Mouse (Mus musculus) retina, embryonic 14.5 days (tissue): Measurements from ENCODE around the gene Ncl.

Experiments used
- DNase-seq: peaks from one replicate; pipeline ENCODE4 v3.0.0-alpha.2; 2015; ENCODE audit warnings: low spot score

Gene Ncl

DNA sequence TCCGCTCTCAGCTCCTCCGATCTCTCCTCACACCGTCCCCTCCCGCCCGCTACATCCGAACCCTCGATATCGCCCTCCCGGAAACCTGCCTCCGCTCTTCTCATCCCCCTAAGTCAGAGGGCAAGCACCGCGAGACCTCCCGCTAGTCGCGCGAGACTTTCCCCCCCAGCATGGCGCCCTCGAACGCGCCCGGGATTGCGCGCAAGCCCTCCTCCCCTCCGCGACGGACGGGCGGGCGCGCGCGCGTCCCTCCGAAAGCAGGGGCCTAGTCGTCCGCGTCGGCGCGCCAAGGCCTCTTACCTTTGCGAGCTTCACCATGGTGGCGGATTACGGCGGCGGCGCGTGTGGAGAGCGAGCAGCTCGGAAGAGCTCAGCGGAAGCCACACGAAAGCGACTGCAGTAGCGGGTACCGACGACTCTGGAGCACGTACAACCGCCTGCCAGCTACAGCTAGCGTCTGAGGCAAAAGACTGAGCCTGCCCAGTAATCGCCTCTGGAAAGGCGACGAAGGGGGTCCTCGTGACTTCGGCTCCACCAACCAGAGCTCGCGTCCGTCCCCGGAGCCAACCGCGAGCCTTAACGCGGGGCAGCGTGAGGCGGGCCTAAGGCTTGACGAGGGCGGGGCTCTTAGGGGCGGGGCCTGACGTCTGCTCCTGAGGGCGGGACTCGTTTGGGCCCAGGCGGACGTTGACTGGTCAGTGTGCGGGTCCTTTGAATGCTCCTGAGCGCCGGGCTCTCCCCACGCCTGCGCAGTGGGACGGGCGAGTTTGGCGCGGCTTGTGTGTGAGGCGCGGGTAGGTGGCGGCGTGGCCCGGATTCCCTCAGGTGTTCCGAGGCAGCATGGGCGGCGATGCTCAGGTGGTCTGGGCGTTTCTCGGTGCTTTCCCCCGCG, at the start of gene Ncl:
TSS of gene Ncl (minus strand) at position 495 of the 892 bp plus-strand sequence.
- DNase-seq: peak; percentile 99

DNA sequence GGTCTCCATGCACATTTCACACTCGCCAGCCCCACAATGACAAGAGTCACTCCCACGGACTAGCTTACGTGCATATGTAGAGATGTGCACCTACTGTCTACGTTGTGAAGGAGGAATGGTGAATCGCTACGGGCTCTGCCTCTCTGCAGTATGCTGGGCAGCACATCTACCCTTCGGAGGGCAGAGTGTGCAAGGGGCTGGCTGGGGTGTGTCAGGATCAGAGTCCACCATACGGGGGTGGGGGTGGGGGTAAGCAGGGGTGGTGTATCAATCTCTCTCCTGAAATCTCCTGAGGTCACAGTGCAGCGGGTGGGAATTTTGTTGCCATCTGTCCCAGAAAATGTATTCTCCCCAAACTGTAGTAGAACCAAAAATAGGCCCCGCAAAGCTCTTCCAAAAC, 49.3 kb upstream of the Ncl start:
- no peak for DNase-seq

DNA sequence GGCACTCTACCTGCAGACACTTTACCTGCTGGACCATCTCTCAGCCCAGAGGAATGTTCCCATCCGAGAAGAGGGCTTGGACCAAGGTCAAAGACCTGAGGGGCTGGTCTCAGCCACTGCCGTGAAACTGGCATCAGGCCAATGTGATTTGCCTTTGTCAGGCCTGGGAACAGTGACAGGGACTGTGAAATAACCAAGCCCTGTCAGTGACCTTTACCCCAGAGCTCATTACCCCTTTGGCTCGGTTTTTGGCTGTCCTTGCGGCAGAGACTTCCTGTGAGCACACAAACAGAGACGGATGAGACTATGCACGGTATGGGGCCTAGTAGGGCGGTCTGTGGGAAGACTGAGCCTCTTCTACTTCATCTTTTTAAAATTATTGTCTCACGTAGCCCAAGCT, 47.7 kb upstream of the Ncl start:
- no peak for DNase-seq

DNA sequence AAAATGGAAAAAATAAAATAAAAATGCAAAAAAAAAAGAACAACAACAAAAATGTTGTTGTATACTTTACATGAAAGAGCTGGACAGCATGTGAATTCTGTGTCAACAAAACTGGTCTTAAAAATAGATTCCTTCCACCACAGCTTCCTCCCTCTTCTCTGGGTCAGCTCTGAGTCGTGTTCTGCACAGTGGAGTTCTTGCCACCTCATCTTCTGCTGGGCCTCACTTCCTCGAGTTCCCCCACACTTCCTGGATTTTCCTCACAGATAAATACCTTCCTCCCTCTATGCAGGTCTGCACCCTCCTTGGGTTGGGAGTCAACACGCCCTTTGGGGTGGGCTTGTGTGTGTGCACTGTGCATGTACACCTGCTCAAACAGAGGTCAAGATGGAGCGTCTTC, 47.1 kb upstream of the Ncl start:
- no peak for DNase-seq

DNA sequence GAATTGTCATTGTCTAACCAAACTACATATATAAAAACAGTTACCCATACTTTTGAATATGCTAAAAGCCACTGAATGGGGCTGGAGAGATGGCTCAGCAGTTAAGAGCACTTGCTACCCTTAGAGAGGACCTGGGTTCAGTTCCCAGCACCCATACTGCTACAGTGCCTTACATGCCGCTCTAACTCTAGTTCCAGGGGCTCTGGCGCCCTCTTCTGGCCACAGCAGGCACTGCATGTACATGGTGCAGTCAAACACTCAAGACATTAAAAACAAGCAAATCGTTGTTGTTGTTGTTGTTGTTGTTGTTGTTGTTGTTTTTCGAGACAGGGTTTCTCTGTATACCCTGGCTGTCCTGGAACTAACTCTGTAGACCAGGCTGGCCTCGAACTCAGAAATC, 45.6 kb upstream of the Ncl start:
- DNase-seq: peak; percentile 21

DNA sequence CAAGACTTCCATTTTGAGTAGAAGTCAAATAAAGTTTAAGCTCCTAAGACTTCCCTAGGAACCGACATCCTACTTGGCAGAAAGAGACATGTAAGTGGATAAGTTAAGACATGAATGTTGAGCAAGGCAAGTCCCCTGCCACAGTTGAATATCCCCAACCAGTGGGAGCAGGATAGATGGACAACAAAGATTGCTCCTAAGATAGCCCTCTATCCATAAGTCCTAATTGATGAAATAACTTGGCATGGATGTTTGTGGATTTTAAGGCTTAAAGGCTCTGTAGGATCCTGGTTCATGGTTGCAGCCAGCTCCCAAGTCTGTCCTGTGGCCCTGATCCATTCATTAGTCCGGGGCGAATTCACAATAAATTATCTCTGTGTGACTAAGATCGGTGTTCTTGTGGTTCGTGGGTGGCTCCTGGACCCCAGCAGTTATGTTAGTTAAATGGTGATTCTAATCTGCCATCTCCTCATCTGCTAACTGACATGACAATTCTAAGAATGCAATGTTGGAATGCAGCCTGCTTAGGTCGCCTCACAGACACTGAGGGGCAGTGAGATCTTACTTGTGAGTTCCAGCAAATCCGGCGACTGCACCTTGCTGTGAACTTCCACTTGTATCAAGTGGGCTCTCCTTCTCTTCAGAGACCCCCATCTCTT, 41.0 kb upstream of the Ncl start:
- no peak for DNase-seq

DNA sequence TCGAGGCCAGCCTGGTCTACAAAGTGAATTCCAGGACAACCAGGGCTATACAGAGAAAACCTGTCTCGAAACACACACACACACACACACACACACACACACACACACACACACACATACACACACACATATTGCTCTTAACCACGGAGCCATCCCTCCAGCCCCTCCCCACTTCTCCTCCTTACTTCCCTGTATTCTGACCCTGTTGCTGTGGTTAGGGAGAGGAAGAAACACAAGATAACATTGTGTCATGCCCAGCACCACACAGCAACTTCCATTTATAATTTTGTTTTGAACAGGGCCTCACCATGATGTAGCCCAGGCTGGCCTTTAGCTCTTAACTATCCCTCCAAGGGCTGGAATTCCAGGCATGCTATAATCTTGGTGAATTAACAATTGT, 40.1 kb upstream of the Ncl start:
- DNase-seq: no peak

DNA sequence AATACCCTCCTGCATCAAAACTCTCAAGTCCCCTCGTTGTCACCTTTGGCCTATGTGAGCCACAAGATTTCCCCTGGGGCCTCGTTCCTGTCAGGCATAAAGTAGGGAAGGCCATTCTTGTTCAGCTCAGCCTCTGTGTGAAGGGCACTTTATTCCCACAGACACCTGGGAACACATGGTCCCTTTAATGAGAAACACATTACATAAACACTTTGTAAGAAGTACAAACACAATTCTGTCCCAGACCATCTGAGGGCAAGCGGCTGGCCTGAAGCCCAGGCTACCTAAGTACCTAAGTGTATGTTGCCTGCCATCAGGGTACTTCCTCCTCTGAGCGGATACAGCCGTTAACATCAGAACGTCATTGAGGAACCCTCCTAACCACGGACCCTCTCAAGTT, 39.0 kb upstream of the Ncl start:
- no peak for DNase-seq

DNA sequence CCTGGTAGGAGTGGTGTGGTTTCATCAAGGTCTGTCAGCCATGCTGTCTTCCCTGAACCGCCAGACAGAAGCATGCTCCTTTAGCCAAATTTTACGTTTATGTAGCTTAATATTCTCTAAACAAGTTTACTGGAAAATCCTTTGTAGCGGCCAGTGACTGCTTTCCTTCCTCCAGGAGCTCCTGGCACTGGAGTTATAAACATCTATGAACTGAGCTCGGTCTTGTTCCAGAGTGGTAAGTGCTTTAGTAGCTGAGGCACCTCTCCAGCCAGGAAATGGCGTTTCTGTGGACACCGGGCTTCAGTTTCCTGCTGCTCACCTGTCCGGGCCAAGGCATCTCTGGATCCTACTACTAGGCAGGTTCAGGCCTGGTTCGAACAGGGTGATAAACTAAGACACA, 38.4 kb upstream of the Ncl start:
- DNase-seq: no peak

DNA sequence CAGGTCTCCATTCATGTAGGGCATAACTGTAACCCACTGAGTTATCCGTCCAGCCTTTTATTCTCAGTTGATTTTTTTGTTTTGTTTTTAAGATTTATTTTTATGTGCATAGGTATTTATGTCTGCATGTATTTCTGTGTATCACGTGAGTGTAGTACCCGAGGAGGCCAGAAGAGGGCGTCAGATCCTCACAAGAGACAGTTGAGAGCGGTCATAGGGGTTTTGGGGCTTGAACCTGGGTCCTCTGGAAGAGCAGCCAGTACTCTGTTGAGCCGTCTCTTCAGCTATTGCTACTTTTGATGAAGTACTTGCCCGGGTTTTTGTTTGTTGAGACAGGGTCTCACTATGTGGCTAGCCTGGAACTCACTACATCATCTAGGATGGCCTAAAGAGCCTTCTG, 36.7 kb upstream of the Ncl start:
- no peak for DNase-seq

DNA sequence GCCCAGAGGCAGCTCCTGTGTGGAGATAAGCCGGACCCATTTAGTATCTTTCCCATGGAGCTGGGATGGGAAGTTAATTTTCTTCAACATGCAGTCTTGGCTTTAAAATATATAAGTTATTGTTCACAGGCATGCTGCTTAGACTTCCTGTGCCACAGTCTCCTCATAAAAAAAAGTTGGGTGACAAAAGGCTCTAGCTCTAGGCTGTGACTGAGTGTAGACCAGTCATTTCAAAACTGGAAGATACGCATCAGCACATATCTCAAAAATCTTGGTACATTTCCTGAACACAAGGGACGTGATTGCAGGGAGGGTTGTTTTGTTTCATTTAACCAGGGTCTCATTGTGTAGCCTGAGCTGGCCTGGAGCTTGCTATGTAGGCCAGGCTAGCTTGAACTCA, 35.0 kb upstream of the Ncl start:
- no peak for DNase-seq

DNA sequence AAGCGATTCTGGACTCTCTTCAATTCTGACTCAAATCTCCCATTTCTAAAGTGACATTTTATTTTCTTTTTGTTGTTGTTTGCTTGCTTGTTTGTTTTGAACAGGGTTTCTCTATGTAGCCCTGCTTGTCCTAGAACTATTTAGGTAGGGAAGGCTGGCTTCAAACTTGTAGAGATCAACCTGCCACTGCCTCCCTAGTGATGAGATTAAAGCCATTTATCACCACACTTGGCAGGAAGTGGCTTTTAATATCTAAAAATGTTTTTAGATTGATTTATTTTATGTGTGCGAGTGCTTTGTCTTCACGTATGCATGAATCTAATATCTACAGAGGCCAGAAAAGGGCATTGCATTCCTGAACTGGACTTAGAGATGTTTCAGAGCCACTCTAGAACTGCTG, 34.0 kb upstream of the Ncl start:
- no peak for DNase-seq

DNA sequence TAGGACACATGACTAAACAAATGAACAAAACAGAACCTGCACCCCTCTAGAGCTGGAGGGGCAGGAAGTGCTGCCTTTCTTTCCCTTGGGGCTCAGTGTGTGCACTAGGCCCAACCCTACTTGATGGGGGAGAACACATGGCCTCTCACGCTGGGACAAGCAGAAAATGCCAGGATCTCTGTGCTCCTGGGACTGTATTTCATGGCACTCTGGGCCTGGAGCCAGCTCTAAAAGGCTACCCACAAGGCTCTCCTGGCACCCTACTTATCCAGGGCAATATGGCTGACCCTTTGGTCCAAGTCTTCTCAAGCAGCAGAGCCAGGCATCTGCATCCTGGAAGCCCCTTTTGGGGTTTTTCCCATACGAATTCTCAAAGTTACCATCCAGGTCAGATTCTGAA, 32.2 kb upstream of the Ncl start:
- DNase-seq: no peak

DNA sequence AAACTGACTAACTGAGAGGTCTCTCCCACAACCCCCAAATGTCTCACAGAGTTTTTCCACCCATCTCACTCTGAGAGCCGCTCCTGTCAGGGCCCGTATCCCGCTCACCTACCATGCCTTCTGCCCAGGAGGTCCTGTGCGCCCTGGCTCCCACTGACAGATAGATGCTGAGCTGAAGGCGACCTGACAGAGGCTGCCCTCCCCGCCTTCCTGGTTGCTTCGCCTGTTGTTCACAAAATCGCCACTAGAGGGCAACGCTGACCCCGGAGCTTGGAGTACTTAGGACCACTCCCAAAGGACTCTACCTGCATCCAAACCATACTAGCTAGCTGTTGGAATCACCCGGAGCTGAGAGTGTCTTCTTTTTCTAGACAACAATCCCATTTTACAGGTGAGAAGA, 30.0 kb upstream of the Ncl start:
- peak; percentile 87 for DNase-seq

DNA sequence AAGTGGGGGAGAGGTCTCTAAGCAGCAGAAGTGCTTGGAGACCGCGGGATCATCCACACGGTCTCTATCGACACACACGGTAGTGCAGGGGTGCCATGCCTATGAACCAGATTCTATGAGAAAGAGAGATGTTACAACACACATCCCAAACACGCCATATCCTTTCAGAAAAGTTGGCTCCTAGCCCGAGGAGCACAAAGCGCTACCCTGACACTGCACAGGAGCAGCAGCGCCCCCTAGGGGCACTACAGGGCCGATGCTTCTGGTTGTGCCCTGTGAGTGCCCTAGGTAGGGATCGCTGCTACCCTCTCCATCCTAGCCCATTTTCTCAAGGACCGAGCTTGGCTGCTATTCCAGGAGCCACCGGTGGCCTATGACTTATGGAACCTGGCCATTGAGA, 21.8 kb upstream of the Ncl start:
- peak; percentile 55 for DNase-seq

DNA sequence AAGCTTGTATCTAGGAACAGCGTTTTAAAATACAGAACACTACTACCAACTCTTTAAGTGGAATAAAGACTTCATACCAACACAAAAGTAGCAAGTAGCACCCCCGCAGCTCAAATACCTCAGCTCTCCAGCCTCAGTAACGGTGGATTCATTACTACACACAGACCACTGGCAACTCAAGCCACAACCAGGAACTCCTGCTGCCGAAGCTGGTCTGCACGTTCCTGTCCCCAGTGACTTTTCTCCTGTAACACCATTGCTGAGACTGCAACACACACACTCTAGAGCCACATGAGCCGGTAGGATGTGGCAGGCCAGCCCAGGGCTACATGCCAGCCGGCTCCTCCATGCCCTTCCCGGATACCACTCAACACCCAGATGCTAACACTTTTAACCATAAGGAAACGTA, 20.0 kb upstream of the Ncl start:
- DNase-seq: no peak

DNA sequence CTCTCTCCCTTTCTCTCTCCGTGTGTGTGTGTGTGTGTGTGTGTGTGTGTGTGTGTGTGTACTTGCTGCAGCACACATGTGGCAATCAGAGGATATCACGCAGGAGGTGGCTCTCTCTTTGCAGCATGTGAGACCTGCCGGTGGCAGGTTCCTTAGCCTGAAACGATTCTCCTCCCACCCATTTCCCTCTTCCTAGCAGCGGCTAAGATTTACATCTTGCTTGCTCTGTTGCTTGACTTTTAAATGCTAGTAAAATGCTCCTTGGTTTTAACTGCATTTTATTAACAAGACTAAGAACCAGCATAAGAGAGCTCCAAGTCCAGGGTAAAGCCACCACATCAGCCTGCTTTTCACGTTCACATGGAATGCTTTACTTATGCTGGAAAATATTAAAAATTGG, 19.5 kb upstream of the Ncl start:
- no peak for DNase-seq

DNA sequence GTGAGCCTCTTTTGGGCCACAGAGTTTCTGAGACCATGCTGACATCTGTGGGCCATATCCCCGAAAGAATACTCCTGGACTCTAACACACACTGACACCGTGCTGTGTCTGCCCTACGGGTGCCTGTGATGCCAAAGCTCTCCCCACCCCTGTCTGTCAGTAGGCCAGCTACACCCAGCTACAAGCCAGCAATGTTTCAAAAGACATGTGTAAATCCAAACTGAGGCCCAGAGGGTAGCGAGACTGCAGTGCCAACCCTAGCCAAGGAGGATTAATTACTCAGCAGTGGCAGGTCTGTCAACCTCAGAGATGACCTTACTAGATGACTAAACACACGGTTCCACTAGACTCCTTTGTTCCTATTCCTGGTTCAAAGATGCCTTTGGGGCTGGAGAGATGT, 17.2 kb upstream of the Ncl start:
- no peak for DNase-seq

DNA sequence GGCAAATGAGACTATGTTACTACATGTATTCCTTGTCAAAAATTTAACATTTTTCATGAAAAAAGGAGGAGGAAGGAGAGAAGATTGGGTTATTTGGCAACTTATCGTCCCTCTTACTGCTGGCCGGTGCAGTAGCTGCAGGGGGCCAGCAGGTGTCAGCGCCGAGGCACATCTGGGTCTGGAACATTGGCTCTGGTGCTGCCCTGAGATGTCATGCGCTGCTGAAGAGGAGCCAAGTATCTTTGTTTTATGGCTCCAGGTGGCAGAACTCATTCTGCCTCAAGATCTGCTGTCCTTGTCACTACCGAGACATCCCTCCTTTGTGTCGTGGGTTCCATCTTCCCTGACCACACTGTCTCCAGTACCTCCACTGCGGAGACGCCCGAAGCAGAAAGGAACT, 12.8 kb upstream of the Ncl start:
- peak; percentile 72 for DNase-seq

DNA sequence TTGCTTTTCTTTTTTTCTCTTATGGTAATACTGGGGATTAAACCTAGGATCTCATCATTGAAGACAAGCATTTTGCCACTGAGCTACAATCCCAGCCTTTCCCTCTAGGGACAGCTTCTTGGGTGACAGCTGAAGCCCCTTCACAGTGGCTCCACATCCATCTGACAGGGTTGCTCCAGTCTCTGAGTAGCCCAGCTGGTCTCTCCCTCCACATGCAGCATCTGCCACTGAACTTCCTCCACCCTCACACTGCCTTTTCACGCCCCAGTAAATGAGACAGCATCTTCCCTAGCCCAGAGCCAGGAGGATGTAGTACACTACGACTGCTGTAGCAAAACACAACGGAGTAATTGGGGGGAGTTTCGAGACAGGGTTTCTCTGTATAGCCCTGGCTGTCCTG, 8.9 kb upstream of the Ncl start:
- DNase-seq: peak; percentile 49

DNA sequence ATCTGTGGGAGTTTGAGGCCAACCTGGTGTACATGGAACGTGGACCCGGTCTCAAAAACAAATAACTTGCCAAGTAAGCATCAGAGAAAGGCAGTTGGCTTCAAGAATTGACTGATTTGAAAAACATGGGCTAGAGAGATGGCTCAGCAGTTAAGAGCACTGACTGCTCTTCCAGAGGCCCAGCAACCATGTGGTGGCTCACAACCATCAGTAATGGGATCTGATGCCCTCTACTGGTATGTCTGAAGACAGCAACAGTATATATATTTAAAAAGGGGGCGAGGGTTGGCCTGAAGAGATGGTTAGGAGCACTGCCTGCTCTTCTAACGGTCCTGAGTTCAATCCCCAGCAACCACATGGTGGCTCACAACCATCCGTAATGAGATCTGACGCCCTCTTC, 4.5 kb upstream of the Ncl start:
- DNase-seq: peak; percentile 56

DNA sequence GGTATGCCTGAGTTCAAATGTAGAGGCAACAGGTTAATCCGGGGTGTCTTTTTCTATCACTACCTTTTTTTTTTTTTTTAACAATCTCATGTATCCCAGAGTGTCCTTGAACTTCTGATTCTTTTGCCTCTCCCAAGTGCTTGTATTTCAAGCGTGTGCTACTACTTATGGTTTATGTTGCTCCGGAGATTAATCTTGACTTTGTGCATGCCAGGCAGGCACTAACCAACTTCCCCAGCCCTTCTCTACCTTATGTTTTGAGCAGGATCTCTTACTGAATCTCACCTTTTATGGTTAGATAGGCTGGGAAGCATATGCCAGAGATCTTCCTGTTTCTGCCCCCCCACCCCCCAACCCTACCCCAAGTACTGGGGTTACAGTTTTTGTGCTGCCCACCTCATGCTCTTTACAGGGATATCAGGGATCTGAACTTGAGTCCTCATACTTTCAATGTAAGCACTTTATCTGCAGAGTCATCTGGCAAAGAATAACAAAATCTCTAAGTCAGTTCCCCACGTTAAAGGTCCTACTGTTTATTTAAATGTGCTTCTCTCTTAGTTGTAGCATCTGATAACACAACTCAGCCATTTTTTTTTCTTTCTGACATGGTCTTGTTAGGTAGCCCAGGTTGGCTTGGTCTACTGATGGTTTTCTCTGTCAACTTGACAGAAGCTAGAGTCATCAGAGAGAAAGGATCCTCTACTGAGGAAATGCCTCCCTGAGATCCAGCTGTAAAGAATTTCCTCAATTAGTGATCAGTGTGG, 2.8 kb upstream of the Ncl start:
- DNase-seq: no peak

DNA sequence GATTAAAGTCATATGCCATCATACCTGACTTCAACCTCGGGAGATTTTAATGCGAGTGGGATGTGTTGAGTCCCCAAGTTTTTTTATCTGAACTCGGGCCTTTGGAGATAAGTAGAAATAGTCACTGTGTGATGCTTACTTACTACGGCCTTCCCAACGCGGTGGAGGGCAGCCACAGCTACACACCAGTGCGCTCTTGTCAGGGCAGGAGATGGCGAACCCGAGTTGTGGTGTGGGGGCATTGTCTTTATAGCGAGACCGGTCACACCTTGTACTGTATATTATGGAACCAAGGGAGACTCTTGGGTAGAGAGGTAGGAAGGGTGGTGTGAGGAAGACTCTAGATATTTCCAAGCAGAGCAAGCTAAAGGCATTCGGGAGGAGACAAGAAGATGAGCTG, 1.2 kb upstream of the Ncl start:
- DNase-seq: no peak
